Mouse (Mus musculus) brain, embryonic 14.5 days (tissue): ENCODE data around the gene Mpped2. TPM values are rescaled to one million over a fixed set of nuclear protein-coding genes. Genes with fewer than 3 reads are reported as not detected.

ENCODE experiments used
- DNase-seq: peaks from one replicate; pipeline ENCODE4 v3.0.0-alpha.2; 2011; ENCODE audit warnings: low read depth
- CTCF ChIP-seq: fragments of 200-500 bp; IDR thresholded peaks from 2 replicates; pipeline ENCODE4 v1.5.1; 2012; ENCODE audit warnings: inconsistent platforms, mild to moderate bottlenecking, moderate library complexity, borderline replicate concordance; ENCODE audit not compliant: insufficient read depth, insufficient read length; ENCODE audit errors: extremely low read depth
- POLR2A ChIP-seq: fragments of 200-500 bp; IDR thresholded peaks from 2 replicates; pipeline ENCODE4 v1.6.1; 2012; ENCODE audit warnings: mild to moderate bottlenecking, inconsistent platforms, borderline replicate concordance; ENCODE audit not compliant: poor library complexity, insufficient read depth, insufficient read length, severe bottlenecking; ENCODE audit errors: extremely low read depth
- polyA plus RNA-seq: library from polyadenylated mRNA; depleted of rRNA; stranded (reverse); fragments of >200 nt; gene quantifications from 2 replicates; pipeline ENCODE4 v1.2.3, GENCODE M21; 2012

Mpped2 gene
- polyA plus RNA-seq, 1 experiment, result 67.3 TPM

GRCm38 (mm10) chr2:106855623-106856350 lies 162.7 kb downstream of the Mpped2 start:
- peak; percentile 71 for DNase-seq

GRCm38 (mm10) chr2:106856361-106856961 lies 163.4 kb downstream of the Mpped2 start:
- peak; percentile 76 for DNase-seq
- TF ChIP-seq POLR2A (no peak), CTCF (no peak)

More at GRCm38 (mm10) chr2:106855623-106856350, 162.7 kb downstream of the Mpped2 start:
- TF ChIP-seq CTCF, result peak; percentile 26; the same call in 1 of the 2 replicates
- TF ChIP-seq POLR2A, result no peak

GRCm38 (mm10) chr2:106857258-106857657 lies 164.2 kb downstream of the Mpped2 start:
- TF ChIP-seq POLR2A (no peak), CTCF (no peak)

GRCm38 (mm10) chr2:106857711-106858110 lies 164.6 kb downstream of the Mpped2 start:
- TF ChIP-seq CTCF (no peak), POLR2A (no peak)
- DNase-seq, result no peak

More at GRCm38 (mm10) chr2:106857258-106857657, 164.2 kb downstream of the Mpped2 start:
- DNase-seq, result peak; percentile 50

- peak; percentile 76 for DNase-seq
- no peak for TF ChIP-seq CTCF
- TF ChIP-seq POLR2A, result no peak
Measured at GRCm38 (mm10) chr2:106860856-106861679, 168.0 kb downstream of the Mpped2 start.

GRCm38 (mm10) chr2:106863050-106863653 lies 170.1 kb downstream of the Mpped2 start:
- TF ChIP-seq CTCF, result no peak
- no peak for TF ChIP-seq POLR2A

GRCm38 (mm10) chr2:106865148-106865786 lies 172.2 kb downstream of the Mpped2 start:
- TF ChIP-seq CTCF (no peak), POLR2A (no peak)

More at GRCm38 (mm10) chr2:106863050-106863653, 170.1 kb downstream of the Mpped2 start:
- DNase-seq, result no peak

GRCm38 (mm10) chr2:106866303-106866702 lies 173.2 kb downstream of the Mpped2 start:
- TF ChIP-seq CTCF, result no peak
- no peak for DNase-seq

More at GRCm38 (mm10) chr2:106865148-106865786, 172.2 kb downstream of the Mpped2 start:
- no peak for DNase-seq

GRCm38 (mm10) chr2:106870886-106871285 lies 177.8 kb downstream of the Mpped2 start:
- DNase-seq, result no peak
- TF ChIP-seq CTCF (no peak), POLR2A (no peak)

- no peak for DNase-seq
- TF ChIP-seq POLR2A, result no peak
Measured at GRCm38 (mm10) chr2:106873166-106873565, 180.1 kb downstream of the Mpped2 start.

- TF ChIP-seq POLR2A (no peak), CTCF (no peak)
- DNase-seq, result no peak
Measured at GRCm38 (mm10) chr2:106883390-106883789, 190.3 kb downstream of the Mpped2 start.

GRCm38 (mm10) chr2:106888174-106888573 lies 195.1 kb downstream of the Mpped2 start:
- TF ChIP-seq POLR2A (no peak), CTCF (no peak)

GRCm38 (mm10) chr2:106889297-106890000 lies 196.4 kb downstream of the Mpped2 start:
- TF ChIP-seq POLR2A, result no peak
- TF ChIP-seq CTCF, result no peak
- peak; percentile 87 for DNase-seq

More at GRCm38 (mm10) chr2:106888174-106888573, 195.1 kb downstream of the Mpped2 start:
- no peak for DNase-seq
